Mouse (Mus musculus): ENCODE data around the gene Ngfr.
"Not testable (repeated sequence)": the region's sequence is repeated elsewhere in the genome, so short reads cannot be mapped to it uniquely, and the experiment has no call there.

Gene Ngfr

DNA sequence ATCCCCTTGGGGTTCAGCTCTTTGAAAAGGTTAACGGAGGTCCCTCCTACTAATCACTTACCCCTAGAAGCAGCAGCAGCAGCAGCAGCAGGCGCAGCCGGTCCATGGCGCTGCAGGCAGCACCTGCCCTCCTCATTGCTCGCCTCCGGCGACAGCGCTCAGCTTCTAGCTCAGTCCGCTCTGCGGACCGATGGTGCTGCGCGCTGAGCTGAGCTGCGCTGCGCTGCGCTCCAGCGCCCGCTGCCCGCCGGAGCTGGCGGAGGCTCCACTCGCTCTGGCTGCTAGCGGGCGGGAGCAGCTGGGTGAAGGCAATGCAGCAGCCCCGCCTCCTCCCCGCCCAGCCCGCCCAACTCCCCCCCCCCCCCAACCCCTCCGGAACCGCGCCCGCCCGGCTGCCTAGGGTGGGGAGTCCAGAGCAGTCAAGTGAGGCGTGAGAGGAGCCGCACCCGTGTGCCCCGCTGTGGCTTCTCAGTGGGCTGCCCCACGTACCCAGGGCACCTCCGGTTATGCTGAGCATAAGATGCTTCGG lies at the start of gene Ngfr:
Ngfr (minus strand) TSS at position 313 of the 529 bp plus-strand sequence.
- peak; percentile 70 for DNase-seq (ENCODE audit: low read depth, low spot score)

DNA sequence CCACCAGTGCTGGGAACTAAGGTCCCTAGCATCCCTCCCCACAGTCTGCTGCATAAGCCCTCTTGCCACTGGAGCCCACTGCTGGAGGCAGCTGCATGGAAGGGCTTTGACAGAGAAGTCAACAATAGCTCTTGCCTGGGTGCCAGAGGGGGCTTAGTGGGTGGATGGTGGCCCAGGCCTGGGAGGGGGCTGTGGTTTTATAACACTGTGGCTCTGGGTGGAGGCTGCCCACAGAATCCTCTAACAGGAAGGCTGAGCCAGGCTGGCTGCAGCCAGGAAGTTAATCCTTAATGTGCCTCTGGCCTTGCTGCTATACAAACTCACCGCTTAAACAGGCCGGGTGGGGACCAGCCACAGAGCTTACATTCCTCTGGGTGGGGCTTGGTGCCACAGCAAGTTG lies 47.5 kb upstream of the Ngfr start:
- DNase-seq (ENCODE audit: low read depth, low spot score) = no peak

DNA sequence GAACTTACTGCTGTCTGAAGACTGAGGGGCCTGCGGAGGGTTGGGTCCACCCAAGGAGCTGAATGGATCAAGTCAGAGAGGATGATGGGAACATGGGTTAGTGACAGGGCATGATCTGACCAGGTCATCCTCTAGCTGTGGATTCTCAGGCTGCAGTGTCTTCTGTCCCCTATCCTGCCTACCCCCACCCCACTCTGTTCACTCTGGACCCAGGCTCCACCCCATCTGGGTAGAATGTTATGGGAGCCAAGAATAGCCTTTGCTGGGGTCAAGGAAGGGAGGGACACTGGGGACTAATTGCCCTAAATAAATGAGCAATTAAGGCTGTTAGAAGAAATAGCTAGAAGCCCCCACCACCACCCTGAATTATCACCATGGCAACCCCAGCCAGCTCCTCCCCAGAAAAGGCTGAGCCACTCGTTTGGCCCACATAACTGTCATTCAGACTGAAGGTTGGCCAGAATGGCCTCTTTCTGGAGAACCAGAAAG lies 46.0 kb upstream of the Ngfr start:
- no peak for DNase-seq (ENCODE audit: low read depth, low spot score)

DNA sequence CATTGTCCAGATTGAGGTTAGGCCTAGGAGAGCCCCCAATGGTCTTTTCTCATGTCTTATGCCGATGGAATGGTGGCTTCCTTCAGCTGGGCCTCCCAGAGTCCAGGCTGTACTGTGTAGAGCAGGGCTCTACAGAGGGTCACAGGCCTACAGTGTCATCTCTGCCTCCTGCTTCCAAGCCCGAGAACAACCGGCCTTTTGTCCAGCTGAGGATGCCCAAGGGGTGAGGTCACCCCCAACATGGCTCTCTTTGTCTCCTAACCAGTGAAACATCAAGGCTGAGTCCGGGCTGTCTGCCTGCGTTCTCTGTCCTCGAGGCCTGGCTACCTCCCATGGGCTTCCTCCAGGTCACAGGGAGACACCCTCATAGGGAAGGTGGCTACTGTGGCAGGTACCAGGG lies 44.9 kb upstream of the Ngfr start:
- no peak for DNase-seq (ENCODE audit: low read depth, low spot score)

DNA sequence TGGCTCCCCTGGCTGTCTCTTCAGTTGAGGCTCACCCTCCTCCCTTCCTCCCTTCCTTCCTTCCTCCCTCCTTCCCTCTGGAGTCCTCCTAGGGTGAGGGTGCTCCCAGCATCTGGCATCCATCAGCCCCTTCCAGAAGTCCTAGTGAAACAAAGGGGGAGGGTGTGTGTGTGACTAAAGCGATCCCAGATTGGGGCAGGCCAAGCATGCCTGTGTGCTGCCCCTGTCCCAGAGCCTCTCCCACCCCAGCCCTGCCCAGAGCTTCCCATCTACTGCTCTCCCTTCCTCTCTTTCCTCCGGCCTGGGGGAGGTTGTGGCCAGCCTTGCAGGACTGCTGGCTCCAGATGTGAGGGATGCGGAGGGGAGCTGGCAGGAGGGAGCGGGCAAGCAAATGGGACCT lies 43.8 kb upstream of the Ngfr start:
- DNase-seq (ENCODE audit: low read depth, low spot score) = no peak

DNA sequence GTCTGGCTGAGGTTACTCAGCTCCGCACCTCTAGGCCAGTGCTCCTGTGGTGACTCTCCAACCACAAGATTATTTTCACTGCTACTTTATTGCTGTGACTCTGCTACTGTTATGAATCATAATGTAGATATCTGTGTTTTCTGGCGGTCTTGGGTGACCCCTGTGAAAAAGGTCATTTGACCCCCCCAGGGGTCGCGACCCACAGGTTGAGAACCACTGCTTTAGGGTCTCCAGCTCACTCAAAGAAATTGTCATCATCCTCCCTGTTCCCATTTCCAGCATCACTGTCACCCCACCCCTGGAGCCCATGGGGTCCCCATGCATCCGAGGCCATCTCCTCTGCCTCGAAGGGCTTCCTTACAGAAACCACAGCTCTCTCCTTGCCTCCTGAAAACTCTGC lies 43.0 kb upstream of the Ngfr start:
- no peak for DNase-seq (ENCODE audit: low read depth, low spot score)

DNA sequence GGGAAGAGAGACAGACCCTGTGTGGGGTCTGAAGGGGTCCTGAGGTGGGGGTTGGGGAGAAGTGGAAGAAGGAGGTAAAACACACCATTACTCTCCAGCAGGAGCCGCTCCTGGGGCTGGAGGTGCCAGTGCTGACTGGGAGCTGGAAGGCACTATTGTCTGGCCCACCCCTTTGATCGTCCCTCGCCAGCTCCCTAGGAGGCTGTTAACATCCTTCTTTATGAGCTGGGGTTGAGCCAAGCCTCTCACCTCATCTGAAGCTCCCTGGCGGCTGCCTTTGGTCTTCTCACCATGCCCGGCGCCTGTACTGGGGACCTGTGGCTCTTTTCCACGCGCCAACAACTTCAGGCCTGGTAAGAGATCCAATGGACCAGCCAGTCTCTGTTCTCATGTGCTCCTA lies 34.9 kb upstream of the Ngfr start:
- DNase-seq (ENCODE audit: low read depth, low spot score) = peak; percentile 80

DNA sequence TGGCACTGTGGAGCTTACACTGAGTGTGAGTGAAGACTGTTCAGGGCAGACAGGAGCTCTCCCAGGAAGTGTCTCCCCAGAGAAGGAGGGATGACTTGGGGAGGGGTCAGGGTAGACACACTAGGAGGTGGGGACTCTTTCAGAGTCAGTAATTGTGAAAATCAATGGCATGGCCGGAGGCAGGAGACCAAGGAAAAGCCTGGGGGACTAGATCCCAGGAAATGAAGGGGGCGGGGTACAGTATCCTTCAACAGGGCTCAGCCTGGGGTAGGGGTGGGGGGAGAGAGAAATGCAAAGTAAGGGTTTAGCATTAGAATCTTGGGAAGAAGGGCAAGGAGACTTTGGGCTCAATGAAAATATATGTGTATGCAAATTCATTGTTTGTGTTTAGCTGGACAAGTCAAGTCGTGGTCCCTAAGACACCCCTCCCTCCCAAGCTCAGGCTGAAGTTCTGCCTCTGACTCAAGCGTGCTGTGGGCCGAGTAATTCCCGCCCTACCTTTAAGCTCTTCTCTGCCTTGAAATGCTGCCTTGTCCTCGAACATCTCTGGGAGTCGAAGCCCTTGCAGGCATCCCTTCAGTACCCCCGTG lies 34.1 kb upstream of the Ngfr start:
- peak; percentile 90 for DNase-seq (ENCODE audit: low read depth, low spot score)

DNA sequence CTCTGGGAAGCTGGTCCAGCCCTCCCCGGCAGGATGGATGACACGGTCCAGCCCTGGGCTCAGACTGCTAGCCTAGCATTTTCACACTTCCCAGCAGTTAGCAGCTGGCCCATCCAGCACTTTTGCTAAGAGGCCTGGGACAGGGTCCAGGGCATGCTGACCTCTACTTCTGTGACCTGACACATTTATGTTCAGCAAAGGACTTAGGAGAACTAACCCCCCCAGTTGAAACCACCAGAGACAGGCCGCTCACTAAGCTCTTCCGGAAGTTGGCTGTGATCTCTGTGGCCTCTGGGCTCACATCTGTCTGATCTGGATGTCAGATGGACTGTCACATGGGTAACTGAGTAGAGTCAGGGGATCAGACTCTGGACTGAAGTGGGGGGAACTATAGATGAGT lies 33.5 kb upstream of the Ngfr start:
- no peak for DNase-seq (ENCODE audit: low read depth, low spot score)

DNA sequence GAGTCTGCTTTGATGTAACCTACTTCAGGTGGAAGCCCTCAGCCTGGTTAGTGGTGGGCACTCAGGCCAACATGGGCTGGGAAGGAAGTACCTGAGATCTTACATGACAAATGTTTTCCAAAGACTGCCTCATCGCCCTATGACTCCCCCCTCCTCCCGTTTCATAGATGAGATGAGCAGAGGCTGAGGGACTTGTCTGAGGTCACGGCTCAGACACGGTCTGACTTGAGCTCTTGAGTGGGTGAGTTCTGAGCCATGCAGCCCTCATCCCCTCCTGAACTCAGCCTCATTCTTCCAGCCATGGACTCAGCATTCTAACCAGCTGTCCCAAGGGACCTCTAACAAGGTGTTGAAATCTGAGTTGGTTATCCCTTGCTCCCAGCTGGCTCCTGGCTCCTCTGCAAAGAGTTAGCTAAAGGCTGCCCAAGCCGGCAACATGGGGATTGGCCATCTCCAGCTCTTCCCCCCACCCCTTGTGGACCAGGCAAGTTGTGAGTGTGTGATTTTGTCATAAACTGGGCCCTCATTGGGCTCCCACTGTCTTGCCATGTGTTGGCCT lies 32.4 kb upstream of the Ngfr start:
- peak; percentile 63 for DNase-seq (ENCODE audit: low read depth, low spot score)

DNA sequence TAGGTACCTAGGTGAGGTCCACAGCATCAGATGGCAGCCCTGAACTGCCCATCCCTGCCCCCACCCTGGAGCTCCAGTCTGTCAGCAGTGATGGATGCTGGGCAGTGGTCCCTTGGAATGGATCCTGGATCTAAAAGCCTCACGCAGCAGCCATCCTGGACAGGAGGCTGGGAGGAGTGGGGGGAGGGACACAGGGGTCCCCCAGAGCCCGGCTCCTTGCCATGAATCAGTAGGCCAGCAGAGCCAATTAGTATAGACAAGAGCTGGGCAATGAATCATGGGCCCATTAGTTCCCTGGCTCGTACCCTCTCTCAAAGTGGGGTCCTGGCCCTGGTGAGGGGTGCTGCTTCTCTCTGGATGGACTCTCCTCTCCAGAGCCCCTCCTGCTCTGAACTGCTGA lies 31.5 kb upstream of the Ngfr start:
- DNase-seq (ENCODE audit: low read depth, low spot score) = no peak

DNA sequence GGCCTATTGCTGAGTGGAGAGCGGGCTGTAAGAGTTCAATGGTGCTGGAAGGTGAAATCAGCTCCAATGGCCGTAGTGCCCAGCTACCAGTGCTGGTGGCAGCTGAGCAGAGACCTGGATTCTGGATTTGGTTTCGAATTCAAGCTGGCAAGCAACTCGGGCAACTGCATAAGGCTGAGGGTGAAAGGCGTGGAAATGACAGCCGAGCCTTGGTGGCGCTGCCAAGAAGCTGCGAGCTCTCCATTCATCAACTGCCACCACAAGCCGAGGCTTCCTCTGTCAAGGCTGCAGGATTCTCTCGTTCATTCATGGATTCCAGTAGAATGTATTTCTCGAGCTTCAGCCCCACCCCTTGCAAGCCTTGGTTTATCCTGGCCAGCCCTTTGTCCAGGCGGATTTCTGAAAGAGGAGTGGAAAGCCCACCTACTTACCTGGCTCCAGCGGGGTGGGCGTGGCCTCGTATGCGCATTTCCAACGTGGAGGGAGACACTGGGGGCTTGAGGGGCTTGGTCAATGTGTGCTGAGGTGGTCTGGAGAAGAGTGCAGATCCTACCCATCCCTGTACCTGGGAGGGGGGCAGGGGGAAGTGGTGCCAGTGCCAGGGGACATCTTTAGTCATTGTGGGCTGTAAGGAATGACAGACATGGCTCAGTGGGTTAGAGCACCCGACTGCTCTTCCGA lies 30.4 kb upstream of the Ngfr start:
- DNase-seq (ENCODE audit: low read depth, low spot score) = no peak

DNA sequence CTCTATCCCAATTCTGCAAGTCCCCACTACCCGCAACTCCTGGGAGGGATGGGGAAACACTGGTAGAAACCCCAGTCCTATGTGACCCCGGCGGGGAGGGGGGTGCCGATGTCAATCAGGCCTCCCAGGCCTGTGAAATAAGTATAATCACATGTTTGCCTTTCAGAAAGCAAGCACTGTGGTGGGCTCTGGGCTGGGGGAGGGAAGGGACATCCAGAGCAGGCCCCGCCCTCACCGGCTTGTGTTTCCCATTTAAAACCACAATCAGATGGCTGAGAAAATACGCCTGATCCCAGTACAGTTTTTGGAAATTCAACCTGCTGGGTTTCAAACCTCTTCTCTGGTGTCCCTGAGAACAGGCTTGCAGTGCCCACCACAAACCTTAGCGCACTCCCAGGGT lies 27.2 kb upstream of the Ngfr start:
- DNase-seq (ENCODE audit: low read depth, low spot score) = no peak

DNA sequence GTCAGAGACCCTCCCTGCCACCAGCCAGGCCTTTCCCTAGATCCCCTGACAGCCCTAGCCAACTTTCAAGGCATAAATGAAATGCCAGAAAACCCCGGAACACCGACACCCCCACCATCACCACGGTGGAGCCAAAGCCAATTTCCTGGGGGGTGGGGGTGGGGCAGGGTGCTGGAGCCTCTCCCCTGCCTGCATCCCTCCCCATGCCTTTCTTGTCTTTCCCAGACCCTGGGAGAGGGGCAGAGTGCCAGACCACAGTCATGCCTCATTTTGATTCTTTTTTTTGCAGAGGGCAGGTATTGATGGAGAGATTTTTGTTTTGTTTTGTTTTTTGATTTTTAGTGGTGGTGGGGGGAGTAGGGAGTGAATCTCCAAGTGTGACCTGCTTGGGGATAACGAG lies 23.7 kb upstream of the Ngfr start:
- no peak for DNase-seq (ENCODE audit: low read depth, low spot score)

DNA sequence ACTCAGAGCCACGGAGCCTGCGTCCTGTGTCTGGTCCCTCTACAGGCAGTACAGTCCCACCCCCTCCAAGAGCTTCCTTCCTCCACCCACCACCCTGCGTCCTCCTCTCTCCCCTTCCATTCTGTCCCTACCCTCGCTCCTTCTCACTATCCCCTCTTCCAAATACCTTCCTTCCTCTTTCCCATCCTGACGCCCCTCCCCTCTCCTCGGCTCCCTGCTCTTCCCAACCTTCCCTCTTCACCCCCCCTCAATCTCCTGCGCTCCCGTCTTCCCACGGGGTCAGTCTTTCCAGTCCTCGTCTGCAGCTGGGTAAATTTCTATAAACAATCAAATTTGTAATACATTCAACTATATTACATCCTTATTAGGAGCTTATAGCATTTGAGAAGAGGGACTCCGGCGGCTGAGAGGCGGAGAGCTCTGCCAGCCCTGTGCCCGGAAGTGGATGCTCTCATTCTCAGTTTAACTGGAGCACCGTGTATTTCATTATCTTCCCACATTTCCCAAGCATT lies 22.9 kb upstream of the Ngfr start:
- DNase-seq (ENCODE audit: low read depth, low spot score) = no peak

DNA sequence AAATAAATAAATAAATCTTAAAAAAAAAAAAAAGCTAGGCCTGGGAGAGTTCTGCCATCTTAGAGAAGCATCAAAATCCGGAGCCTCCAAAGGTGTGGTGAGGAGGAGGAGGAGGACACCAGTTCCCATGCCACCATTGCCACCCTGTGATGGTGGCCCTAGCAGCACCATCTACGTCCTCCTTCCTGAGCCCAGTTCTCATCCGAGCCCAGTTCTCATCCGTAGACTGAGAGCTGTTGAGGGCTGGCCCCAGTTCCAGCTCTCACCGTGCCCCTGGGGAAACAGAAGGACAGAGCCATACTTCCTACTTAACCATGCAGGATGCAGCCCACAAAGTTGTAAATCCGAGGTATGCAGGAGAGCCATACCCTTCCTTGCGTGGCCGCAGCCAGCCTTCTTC lies 22.4 kb upstream of the Ngfr start:
- no peak for DNase-seq (ENCODE audit: low read depth, low spot score)

DNA sequence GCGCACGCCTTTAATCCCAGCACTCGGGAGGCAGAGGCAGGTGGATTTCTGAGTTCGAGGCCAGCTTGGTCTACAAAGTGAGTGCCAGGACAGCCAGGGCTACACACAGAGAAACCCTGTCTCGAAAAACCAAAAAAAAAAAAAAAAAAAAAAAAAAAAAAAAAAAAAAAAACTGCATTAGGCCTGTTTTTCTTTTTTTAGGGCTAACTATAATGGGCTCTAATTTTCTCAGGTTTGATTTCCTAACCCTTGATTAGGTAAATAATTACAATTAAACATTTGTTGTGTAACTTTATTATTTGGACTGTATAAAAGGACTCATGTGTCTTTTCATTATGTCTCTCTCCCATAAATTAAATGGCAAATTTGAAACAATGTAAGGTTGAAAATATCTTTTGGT lies 19.8 kb upstream of the Ngfr start:
- DNase-seq (ENCODE audit: low read depth, low spot score) = not testable (repeated sequence)

DNA sequence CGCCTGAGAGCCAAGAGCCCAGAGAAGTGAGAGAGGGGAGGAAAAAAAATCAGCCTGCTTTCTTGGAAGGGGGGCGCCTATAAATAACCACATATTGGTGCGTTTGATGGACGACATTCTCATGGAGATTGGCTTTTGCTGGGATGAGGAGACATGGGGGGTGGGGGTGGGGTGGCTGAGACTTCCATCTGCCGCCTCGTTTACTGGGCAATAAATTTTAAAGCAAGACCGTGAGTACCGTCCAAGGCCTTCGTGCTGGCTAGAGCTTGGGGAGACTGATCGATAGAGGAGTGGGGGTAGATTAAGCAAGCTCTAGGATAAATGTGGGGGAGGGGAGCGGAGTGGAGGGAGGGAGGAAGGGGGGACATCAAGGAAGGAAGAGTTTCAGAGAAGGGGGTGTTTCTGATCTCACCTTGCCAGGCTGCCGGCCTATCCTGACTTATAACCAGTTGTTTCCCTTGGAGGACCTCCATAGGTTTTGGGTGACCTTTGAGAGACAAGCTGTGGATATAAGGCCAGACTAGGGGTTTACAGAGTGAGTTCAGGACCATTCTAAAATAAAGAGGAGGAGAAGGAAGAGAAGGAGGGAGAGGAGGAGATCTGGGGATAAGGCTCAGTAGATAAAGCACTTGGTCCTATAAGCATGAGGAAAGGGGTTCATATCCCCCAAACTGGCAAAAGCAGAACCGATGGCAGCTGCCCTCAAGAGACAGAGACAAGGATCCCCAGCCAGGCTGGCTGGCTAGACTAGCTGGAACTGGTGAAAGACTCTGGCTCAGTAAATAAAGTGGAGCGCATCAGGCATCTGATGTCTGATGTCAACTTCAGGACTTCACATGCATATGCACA lies 10.9 kb upstream of the Ngfr start:
- peak; percentile 56 for DNase-seq (ENCODE audit: low read depth, low spot score)

DNA sequence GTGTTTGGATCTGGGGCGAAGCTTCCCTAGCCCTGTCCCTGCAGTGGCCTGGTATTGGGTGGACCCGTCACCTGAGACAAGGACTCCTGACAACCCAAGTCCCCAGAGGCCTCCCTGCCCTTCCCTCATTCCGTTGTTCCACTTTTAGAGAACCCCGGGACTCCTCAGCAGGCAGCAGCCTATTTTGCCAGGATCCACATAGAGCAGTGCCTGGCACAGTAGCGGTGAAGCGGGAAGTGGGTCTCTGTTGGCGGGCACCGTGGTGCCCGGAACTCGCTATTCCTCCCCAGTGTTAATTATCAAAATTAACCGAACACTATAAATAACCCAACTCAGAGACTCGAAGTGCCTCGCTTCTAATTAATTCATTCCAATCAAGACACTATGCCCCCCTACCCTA lies 10.2 kb upstream of the Ngfr start:
- no peak for DNase-seq (ENCODE audit: low read depth, low spot score)

DNA sequence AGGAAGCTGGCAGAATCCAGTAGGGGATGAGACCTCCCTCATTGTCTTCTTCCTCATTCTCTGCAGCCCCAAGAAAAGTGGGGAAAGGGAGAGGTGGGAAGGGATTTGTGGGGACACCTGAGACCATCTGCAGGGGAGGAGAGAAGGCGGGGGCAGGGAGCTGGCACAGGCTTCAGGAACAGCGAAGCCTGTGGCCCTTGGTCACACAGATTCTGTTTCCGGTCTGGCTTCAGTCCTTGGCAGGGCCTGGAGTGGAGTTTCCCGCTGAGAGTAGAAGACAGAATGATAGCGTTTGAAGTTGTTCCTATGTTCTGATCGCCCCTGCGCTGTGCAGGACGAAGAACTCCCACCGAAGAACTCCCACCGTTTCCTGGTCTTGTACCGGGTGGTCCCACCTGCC lies 9.2 kb upstream of the Ngfr start:
- DNase-seq (ENCODE audit: low read depth, low spot score) = no peak

DNA sequence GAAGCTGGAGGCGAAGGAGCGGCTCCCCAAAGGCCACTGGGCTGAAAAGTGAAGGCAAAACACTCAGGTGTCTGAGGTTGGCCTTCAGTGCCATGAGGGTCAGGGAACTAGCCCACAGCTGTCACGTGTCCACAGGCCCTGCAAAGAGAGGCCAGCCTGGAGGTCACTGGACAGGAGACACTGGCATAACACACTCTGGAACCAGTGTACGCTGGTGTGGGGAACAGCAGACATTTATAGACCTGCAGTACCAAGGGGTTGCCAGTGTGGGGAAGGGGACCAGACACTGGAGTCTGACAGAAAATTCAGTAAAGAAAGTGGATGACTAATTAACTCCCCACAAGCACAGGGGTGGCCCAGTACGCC lies 8.6 kb upstream of the Ngfr start:
- DNase-seq (ENCODE audit: low read depth, low spot score) = no peak

Measured in ES-CJ7 (cell line).